Mouse (Mus musculus) WW6 (cell line): Measurements from ENCODE around the gene Atf7ip.

Source experiments
- DNase-seq: peaks from one replicate; pipeline ENCODE4 v3.0.0-alpha.2; 2013; ENCODE audit warnings: low read depth, low spot score

The Atf7ip gene

DNA sequence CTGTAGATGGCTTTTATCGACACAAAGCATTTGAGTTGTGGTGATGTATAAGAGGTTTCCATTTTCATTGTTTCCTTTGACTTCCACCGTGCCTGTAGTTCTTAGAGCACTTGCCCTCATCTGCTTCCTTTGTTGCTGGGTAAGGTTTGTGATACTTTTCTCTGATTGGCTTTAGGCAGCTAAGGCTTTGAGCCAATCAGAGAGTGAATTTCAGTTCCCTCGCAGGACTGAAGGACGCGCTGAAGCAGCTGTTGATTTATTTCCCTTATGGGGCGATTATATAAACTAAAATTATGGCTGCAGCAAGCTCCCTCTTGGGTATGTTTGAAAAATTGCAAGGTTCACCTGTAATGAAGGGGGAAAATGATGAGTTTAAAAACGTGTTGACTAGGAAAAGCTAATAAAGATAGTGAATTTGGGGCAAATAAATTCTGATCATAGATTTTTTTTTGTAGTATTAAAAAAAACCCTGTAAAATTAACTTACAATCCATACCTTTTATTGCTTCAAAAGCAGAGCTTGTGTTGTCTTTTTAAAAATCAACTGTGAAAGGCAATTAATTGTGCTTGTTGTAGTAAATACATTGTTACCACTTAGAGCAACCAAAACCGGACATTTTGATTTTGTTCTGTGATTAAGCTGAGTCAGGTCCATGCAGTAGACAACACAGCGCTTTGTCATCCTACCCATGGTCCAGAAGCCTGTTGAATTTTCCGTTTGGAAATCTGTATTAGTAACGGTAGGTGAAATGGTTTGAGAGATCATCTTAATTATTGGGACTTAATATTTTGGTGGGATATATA, 48.0 kb downstream of the Atf7ip start:
- no peak for DNase-seq

DNA sequence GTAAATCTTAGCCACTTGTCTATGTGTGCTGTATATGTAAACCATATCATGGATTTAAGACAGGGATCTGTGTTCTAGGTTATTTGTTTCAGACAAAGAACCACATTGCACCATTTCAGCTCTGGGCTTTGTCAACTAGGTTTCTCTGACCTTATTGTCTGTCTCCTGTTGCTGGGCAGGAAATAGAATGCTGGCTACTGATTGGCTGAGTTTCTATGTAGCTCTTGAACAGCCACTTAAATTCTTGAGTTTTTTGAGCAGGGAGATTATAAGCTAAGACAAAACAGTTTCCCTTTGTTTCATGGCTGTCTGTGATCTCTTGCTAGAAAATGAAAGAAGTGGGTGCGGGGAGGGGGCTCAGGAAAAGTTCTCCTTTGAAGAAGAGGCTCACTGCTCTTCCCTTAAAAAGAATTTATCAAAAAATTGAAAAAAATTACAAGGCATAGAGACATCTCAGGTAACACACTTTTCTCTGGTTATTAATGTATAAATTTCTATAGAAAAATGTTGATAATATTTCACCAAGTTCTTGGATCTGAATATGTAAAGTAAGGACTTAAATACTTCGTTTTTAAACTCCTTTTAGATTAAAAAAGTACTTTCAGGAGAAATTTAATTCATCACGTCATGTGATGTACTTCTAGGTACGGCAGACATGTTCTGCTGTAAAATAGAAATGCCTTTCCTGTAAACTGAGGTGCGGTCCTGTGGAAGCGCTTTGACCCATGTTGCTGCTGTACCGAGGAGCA, 49.0 kb downstream of the Atf7ip start:
- no peak for DNase-seq

DNA sequence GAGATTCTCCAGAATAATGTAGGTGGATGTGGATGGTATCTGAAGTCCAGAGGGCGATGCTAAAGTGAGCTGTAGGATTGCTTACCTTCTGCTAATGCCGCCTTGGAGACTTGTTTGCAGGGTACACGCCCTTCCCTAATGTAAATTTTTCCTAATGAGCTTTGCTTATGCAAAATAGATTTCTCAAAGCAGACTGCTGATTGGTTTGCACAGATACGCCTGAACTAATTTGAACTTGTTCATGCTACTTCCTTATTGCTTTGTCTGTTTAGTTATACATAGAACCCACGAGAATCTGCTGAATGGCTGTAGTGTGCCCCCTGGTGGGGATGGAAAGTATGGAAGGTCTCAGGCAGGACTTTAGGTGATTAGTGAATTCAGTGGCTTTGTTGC, 49.6 kb downstream of the Atf7ip start:
- DNase-seq, result peak; percentile 77

DNA sequence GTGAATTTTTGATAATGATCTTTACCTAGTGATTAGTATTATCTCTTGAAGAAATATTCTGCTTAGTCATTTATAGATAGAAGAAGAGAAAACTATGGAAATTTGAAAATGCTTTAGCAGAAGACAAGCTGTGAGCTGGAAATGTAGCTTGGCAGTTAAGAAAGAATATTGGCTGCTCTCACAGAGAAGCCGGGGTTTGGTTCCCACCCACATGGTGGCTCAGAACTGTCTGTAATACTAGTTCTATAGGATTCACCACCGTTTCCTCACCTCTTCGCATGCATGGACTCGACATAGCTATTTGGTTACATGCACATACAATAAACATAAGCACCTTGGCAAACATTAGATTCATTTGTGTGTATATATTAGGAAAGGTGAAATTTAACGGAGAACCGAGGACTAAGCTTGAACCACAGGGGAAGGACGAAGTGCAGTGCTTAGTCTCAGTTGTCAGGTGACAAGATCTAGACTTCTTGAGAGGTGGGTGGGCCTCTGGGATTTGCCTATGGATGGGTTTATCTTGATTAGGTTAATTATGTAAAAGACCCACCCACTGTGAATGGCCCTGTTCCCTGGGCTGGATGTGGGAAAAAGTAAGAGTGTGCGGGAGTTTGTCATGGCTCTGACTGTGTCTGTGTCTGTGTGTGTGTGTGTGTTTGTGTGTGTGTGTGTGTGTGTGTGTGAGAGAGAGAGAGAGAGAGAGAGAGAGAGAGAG, 52.5 kb downstream of the Atf7ip start:
- no peak for DNase-seq

DNA sequence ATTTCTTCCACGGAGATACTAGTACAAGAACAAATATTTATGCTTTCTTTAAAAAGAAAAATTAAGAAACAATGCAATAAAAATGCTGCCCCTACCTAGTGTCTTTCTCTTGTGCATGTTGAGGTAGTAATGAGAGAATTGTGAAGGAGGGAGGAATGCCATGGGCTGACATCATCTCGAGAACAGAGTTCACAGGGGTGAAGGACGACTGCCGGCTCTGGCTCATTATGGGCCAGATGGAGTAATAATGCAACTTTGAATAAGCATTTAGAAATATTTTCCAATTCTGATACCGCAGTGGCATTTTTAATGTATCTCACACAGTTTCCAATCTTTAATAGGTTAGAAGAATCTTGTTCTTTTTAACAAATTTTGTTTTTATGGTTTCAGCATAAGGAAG, 60.0 kb downstream of the Atf7ip start:
- no peak for DNase-seq

DNA sequence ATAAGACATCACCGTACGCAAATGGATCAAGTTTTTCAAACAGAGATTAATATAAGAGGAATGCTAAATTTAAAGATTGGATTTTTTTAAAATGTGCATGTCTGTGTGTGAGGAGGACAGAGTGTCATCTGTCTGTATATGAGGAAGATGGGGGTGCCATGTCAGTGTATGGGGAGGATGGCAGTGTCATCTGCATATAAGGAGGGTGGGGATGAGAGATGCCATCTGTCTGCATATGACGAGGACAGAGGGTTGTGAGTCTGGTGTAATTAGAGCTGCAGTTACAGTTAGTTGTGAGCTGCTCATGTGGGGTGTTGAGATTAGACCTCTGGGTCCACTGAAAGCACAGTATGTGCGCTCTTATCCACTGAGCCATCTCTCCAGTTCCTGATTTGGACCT, 84.8 kb downstream of the Atf7ip start:
- no peak for DNase-seq

DNA sequence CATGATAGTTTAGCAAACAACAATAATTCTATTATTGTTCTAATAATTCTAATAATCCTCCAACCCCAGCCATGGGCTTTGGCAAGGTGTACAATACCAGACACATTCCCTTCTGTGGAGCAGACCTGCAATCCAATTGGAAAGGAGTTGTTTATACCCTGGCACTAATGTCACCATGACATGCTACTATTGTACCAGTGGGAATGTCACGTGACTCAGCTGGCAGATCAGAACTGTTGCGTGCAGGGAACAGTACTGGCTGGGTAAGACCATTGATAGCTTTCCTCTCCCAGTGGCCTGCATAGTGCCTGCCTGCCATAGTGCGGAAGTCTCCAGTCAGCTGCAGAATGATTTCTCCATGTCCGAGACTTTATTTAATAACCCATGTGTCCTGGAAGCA, 88.6 kb downstream of the Atf7ip start:
- DNase-seq, result no peak

DNA sequence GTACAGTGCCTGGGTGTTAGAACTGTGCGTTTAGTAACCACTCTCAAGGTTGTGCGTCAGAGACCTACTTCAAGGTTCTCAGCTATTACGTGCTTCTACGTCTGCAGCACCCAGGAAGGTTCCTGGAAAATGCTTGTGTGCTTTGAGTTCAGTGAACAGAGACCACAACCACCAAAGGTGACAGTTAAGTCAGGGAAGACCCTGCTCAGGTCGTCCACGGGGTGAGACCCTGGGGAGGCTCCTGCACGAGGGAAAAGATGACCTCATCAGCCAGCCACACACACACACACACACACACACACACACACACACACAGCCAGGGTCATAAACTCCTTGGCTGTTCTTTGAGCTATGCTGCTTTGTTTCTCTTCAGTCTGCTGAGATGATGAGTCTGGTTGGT, 96.6 kb downstream of the Atf7ip start:
- DNase-seq, result no peak

DNA sequence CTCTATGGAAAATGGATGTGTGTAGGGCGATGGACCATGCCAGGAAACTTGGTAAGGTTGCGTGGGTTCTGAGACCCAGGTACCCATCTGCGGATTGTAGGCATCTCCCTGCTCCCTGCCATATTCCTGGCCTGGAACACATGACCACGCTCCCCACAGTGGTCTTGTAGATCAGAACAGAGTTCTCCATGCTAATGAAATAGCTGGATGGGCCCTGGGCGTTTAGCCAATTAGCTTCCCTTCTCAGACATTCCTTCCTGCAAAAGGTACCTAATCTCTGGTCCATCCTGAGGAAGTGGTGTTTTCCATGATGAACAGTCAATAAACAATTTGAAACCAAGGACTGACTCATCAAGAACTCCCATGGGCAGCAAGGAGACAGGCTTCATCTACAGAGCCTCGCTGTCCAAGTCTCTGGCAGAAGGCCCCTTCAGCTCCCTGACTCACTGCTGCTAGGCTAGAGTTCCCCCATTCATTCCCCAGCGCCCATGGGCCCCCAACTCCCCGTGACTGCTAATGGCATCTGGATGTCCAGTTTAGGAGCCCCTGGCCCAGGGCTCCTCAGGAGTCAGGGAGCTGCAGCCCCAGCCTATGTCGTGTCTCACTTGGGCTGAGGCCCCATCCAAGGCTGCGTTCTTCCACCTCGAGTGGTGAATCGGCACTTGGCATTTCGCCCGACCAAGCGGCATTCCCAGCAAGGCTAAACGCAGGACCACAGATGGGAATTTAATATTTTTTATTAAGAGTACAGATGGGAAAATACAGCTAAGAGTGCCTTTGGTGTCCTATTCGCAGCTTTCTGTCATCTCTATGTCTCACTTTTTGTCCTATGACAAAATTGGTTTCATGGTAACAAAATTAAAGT, 105.6 kb downstream of the Atf7ip start:
- no peak for DNase-seq

DNA sequence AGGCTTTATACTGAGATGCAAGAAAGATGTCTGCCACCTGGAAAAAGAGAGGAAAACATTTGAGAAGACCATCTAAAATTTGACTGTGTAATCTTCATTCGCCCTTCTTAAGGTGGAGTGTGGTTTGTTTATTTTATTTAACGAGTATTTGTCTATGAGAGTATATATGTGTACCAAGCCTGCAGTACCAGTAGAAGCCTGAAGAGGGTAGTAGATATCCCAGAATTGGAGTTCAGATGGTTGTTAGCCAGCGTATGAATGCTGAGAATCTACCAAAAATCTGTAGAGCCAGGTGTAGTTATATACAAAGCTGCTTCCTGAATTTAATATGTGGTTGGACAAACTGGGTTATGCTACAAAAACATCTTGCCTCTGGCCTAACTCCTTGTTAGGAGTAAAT, 106.3 kb downstream of the Atf7ip start:
- DNase-seq, result no peak

DNA sequence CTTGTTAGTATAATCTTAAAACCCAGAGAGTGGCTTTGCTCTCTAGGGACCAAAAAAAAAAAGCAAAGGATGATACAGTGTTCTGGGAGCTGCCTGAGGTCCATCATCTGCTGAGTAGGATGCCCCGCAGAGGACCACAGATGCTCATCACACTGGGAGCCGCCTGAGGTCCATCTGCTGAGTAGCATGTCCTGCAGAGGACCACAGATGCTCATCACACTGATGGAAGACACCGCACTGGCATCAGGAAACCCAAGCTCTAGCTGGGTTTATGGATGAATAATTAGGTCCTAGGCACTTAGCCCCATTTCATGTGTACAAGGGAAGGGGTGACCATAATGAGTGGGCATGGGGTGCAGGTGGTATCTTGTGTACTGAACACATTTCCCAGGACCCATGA, 108.2 kb downstream of the Atf7ip start:
- DNase-seq, result no peak

DNA sequence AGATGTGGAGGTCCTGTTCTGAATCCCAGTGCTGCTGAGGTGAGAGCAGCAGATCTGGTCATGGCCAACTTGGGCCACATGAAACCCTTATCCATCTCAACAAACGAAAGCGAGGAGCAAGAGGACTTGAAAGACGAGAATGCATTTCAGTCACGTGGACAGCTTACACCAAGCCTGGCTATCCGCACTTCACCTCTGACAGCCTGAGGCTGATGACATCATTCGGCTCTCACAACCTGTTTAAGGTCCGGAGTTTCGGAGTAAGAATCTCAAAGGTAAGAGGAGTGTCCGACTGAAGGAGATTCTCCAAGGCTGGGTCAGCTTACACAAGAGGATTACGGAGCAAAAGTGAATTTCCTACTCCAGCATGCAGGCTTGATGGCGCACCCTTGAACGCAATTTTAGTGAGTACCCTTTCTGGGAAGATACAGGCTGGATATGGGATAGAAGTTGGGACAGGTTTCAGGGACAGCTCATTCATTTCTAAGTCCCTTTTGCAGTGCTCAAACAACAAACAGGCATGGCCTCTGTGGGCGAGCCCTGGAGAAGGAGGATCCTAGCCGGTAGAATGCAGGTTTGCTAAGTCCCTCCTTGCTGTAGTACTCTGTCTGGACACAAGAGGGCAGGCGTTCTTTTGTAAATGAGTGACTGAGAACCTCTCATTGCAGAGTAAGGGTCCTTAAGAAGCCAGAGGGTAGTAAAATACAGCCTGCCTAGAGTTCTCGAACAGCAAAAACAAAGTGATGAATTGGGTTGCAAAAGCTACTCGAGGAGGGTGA, 114.6 kb downstream of the Atf7ip start:
- DNase-seq, result peak; percentile 79

DNA sequence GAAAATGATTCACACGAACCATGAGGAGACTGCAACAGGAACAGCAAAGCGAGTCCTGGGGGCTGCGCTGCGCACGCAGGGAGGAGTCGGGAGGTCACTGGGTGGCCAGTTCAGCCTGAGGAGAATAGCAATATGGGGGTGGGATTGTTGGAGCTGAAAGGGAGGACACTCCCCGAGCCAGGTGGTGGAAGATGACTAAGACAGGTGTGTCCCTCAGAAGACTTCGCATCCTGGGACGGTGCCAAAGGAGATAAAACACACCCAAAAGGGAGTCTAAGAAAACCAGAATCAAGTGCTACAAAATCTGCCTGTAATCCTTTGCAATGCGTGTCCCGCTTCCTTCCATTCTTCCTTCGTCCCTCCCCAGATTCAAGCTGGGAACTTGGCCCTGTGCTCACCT, 119.5 kb downstream of the Atf7ip start:
- no peak for DNase-seq

DNA sequence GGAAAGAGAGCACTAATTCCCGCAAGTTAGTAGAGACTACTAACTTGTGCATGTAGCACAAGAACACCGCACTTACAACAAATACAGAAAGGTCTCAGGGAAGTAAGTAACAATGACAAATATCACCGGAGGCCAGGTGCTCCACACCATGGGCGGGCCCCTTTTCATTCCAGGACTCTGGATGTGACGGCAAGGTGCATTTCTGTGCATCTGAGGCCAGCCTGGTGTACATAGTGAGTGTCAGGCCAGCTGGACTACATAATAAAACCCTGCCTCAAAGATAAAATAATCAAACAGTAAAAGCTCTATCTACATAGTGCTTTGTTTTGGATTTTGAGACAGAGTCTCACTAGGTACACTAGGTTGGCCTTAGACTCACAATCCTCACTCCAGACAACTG, 123.7 kb downstream of the Atf7ip start:
- no peak for DNase-seq

DNA sequence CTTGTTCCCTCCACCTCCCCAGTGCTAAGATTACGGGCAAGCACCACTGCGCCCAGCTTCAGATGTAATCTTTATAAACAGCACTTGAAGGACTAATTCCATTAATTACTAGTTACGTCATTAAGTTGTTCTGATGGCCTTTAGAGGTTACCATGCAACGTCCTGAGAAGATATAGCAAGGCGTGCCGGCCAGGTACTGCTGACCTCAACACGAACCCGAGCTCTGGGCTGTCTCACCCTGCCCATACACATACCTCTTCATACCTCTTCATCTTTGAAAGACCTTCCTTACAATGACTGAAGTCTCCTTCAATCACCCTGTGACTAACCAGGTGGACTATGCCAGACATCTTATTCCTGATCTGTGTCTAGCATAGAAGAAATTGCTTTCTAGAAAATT, 125.6 kb downstream of the Atf7ip start:
- no peak for DNase-seq

DNA sequence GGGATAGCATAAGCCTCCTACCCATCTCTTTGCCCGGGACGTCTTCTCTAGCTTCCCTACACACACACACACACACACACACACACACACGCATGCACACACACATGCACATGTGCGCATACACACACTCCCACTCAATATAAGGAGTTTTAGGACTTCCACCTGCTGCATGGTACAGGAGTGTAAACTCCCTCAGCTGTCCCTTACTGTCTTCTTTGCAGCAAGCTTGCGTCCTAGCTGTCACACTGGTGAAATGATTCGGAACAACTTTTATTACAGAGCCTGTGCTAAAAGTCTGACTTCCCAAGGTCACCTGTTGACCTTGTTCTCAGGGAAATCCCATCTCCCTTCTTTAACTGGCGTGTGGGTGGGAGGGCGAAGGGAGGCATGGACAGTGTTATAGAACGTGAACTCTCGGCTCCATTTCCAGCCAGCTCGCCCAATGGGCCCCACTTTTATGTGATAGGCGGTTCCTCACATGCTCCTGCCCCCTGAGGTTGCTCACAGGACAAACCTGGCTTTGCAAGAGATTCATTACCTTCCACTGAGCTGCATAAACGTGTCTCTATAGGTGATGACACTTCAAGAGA, 126.1 kb downstream of the Atf7ip start:
- DNase-seq, result no peak

DNA sequence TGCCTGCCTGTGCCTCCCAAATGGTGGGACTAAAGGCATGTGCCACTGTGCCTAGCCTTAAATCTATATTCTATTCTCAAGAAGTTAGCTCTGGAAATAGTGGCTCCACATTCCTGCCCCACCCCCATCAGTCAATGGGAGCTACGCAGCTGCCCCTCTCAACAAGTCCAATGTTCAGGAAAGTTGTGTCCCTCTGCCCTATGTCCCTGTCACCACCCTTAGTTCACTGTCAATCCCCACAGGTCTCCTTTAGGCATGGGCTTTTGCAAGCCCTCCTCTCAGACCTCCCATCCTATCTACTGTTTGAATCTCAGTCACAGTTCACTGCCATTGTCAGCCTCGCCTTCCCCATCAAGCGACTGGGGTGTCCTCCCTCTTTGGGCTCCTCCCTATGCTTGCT, 127.2 kb downstream of the Atf7ip start:
- DNase-seq, result no peak

DNA sequence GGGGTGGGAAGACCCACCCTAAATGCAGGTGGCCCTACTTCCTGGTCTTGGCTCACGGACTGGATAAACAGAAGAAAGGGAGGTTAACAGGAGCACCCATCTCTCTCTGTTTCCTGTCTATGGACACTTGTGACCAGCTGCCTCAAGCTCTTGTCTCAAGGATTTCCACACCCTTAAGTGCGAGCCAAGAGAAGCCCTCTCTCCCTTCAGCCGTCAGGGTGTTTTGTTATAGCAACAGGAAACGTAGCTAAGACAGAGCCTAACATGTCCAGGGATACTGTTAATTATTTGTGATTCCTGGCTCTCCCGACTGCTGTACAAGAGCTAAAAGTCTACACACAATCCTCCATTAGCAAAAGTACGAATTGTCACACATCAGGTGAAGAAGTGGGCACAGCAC, 127.8 kb downstream of the Atf7ip start:
- DNase-seq, result no peak

DNA sequence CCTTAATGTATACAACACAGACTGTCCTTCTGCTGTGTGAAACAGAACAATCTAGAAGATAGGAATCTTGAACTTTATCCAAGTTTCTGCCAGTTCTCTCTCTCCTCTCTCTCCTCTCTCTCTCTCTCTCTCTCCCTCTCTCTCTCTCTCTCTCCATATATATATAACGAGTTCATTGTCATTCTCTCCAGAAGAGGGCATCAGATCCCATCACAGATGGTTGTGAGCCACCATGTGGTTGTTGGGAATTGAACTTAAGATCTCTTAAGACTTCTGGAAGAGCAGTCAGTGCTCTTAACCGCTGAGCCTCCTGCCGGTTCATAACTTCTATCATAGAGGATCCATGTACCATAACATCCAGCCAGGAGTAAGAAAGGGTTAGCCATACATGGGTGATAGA, 129.0 kb downstream of the Atf7ip start:
- no peak for DNase-seq

DNA sequence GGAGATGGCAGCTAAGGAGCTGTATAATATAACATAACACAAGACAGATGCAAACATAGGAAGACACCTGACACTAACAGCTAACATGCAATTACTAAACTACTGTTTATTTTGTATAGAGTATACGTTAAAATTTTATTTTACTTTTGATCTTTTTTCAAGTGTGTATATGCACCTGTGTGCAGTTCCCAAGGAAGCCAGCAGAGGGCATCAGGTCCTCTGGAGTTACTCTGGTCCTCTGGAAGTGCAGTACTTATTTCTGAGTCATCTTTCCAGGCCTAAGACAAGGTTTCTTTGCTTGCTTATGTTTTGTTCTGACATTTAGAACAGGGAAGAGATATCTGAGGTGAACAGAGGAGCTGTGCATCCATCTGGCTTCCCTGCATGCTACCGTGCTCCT, 138.2 kb downstream of the Atf7ip start:
- no peak for DNase-seq

DNA sequence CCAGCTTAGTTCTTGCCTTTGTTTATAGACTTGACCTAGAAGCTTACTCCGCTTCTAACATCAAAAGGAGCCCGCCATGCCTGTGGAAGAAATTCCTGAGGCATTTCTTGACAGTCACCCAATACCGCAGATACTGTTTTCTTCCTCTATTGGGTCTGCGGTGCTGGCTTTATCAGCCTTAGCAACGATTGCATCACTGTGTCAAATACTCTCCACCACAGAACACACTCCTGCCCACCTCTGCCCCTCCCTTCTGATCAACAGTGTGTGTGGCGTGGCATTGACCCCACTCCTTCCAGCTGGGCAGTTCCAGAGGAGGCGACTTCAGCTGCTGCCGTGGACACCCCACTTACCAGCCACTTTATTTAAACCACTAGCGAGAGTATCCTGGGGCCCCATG, 139.8 kb downstream of the Atf7ip start:
- no peak for DNase-seq
